Mouse (Mus musculus): ENCODE data around the gene Egf.

Egf gene

GRCm38 (mm10) chr3:129650293-129650612, 104.9 kb downstream of the Egf start:
- DNase-seq (ENCODE audit: low spot score): no peak

GRCm38 (mm10) chr3:129649586-129650292, 105.4 kb downstream of the Egf start:
- DNase-seq (ENCODE audit: low spot score): no peak

GRCm38 (mm10) chr3:129648598-129648997, 106.5 kb downstream of the Egf start:
- DNase-seq (ENCODE audit: low spot score): no peak

- no peak for DNase-seq (ENCODE audit: low spot score)
Measured at GRCm38 (mm10) chr3:129647312-129647711, 107.8 kb downstream of the Egf start.

- DNase-seq (ENCODE audit: low spot score): no peak
Measured at GRCm38 (mm10) chr3:129646781-129647180, 108.3 kb downstream of the Egf start.

- no peak for DNase-seq (ENCODE audit: low spot score)
Measured at GRCm38 (mm10) chr3:129645409-129645808, 109.7 kb downstream of the Egf start.

GRCm38 (mm10) chr3:129641621-129642020, 113.5 kb downstream of the Egf start:
- no peak for DNase-seq (ENCODE audit: low spot score)

GRCm38 (mm10) chr3:129640211-129641000, 114.7 kb downstream of the Egf start:
- DNase-seq (ENCODE audit: low spot score): no peak

GRCm38 (mm10) chr3:129639701-129640100, 115.4 kb downstream of the Egf start:
- DNase-seq (ENCODE audit: low spot score): no peak

GRCm38 (mm10) chr3:129637446-129637845, 117.7 kb downstream of the Egf start:
- DNase-seq (ENCODE audit: low spot score): no peak

- DNase-seq (ENCODE audit: low spot score): no peak
Measured at GRCm38 (mm10) chr3:129634260-129634901, 120.7 kb downstream of the Egf start.

GRCm38 (mm10) chr3:129633518-129633917, 121.6 kb downstream of the Egf start:
- DNase-seq (ENCODE audit: low spot score): no peak

- DNase-seq (ENCODE audit: low spot score): no peak
Measured at GRCm38 (mm10) chr3:129631857-129632256, 123.3 kb downstream of the Egf start.

- DNase-seq (ENCODE audit: low spot score): no peak
Measured at GRCm38 (mm10) chr3:129631018-129631417, 124.1 kb downstream of the Egf start.
